Mouse (Mus musculus) hindlimb bud, embryonic 11.5 days (tissue): ENCODE measurements around the gene Srrm4.
A peak's percentile ranks its signal among the peaks of the same experiment; 100 is the strongest.

ENCODE experiments used
- DNase-seq: peaks from one replicate; pipeline ENCODE4 v3.0.0-alpha.2; 2012; ENCODE audit warnings: low read depth, low spot score; ENCODE audit errors: extremely low spot score

Srrm4 gene

GRCm38 (mm10) chr5:116553868-116554267 lies 37.7 kb downstream of the Srrm4 start:
- no peak for DNase-seq

DNA sequence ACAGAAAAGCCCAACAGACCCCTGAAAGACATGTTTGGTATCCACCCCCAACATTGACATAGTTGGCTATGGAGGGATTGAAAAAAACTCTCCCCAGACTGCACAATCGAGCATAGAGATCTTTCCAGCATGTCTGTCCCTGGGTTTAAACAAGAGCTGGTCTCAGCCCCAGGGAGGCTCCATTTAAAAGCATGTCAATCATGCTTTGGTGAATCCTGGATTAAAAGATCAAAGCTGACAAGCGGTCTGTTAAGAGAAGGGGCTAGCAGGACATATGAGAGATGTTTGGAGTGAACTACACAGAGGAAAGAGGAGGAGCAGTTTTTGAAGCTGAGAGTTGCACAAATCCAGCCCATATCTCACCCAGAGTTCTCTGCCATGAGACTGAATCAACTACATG lies 38.5 kb downstream of the Srrm4 start:
- DNase-seq: no peak

DNA sequence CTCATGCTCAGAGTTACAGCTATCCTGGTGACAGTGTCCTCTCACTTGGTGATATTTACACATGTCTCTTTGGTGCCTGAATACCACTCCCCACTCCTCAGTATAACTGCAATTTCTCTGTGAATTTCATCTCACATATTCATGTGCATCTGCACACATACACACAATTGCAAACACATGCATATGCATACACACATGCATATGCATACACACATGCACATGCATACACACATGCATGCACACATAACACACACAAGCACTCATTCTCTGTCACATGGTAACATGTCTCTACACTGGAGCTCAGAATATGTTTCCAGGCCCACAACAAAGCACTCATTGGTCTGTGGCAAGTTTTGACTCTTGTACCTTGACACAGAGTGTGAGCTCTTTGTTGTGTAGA lies 39.0 kb downstream of the Srrm4 start:
- DNase-seq: no peak

- DNase-seq: peak; percentile 35
Observed at GRCm38 (mm10) chr5:116545746-116546145, 45.9 kb downstream of the Srrm4 start.

GRCm38 (mm10) chr5:116542317-116542716 lies 49.3 kb downstream of the Srrm4 start:
- DNase-seq: no peak

DNA sequence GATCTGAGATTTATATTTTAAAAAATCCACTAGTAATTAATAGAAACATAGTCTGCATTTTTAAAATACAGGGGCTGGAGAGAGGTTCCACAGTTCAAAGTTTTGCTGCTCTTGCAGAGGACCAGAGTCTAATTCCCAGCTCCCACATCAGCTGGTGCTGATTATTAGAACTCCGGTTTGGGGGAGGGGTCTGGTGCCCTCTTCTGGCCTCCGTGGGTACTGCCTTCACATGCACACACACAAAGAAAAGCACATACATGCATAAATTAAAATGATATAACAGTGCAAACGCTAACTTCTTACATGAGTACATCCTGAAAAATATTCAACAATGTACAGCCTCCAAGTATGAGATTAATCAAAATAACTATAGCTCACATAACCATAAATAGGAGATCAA lies 50.5 kb downstream of the Srrm4 start:
- DNase-seq: no peak

DNA sequence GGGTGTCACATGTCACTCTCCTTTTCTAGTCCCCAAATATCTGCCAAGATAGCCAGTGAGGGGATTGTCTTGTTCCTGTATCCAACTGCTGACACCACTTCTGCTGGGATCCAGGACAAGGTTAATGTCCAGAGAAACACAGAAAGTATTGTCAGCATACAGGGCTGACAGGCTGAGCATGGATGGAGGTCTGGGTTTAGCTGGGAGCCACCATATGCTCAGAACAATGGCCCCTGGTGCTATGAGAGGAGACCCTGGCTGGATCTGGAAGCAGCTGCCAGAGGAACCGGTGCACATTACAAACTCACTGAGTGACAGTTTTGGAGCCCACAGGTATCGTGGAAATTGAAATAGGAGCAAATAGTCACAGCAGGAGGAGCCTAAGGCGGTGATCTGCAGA lies 52.3 kb downstream of the Srrm4 start:
- DNase-seq: no peak

DNA sequence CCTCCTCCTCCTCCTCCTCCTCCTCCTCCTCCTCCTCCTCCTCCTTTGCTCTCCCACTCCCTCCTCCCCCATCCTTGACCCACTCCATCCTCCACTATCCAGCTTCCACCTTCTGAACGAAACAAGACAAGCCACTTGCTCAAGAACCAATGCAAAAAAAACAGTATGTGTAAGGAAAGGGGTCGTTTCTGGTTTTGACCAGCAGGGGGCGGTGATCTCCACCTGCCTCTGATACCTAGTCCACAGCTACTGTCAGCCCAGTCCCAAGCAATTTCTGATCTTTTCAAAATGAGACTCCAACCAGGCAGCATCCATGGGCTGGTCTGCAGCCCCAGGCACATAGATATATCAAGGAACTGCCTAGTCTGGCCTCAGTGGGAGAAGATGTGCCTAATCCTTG lies 53.1 kb downstream of the Srrm4 start:
- DNase-seq: no peak

GRCm38 (mm10) chr5:116526324-116526723 lies 65.3 kb downstream of the Srrm4 start:
- no peak for DNase-seq

GRCm38 (mm10) chr5:116525308-116525707 lies 66.3 kb downstream of the Srrm4 start:
- DNase-seq: no peak

GRCm38 (mm10) chr5:116523553-116523952 lies 68.1 kb downstream of the Srrm4 start:
- DNase-seq: no peak

DNA sequence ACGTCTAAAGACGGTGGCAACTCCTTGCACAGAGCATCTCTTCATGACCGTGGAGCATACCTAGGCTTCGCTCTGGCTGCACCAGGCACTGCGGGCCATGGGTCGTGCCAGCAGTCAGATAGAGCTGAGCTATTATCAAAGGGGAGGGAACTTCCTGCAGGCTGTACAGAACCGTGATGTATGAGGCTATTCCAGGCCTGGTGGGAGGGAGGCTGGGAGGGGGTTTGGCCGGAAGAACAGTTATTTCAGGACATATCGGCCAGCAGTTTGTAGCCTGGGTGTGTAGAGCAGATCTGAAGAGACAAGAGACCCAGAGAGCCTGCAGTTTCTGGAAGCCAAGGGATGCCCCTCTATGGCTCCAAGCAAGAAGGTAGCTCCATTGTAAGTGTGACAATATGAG lies 68.5 kb downstream of the Srrm4 start:
- DNase-seq: no peak

GRCm38 (mm10) chr5:116522273-116522672 lies 69.3 kb downstream of the Srrm4 start:
- DNase-seq: no peak

DNA sequence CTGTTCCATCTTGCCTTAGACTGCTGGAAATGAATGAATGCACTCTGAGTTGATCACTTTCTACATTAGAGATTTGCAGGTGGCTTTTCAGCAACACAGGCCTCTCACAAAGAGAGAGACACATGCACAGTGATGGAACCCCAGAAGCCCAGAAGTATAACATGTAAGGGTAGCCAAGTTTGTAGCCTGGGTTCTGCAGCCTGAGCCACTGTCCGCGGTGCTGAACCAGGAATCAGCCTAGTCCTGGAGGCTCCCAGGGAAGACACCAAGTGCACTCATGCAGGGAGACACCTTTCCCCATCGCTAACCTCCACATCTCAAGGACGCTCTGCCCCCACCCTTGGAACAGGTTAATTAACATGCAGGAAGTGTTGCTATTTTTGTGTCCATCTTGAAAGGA lies 73.6 kb downstream of the Srrm4 start:
- no peak for DNase-seq

DNA sequence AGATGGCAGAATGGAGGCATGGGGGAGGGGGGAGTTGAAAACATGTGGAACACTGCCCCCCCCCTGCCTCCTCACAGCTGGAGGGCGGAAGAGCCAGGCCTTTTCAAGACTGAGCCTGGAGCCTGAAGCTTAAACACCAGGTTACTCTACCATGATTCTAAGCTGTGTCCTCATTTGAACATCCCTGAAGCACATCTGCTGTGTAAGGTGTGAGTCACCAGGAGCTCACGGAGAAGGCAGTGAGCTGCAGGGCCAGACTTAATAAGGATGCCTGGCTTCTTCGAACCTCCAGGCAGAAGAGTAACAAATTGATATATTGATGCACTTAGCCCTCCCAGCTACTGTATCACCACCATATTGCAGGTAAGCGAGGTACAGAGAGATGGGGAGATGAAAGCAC lies 79.5 kb downstream of the Srrm4 start:
- no peak for DNase-seq

DNA sequence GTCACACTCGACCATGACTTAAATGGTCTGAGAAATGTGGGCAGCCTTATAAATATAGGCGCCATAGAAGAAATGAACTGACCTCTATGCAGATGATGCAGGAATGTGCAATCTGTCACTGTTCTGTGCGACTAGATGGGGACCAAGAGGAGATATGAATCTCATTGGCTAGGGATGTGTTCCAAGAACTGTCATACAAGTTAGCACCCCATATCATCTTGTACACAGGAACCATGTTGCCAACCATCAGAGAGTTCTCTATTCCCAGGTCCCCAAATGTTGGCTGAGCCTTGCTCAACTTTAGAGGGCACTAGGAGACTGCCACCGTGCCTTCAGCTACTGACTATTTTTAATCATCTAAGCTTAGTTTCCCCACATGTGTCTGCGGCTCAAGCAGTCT lies 81.4 kb downstream of the Srrm4 start:
- no peak for DNase-seq

- no peak for DNase-seq
Observed at GRCm38 (mm10) chr5:116501342-116501741, 90.3 kb downstream of the Srrm4 start.

DNA sequence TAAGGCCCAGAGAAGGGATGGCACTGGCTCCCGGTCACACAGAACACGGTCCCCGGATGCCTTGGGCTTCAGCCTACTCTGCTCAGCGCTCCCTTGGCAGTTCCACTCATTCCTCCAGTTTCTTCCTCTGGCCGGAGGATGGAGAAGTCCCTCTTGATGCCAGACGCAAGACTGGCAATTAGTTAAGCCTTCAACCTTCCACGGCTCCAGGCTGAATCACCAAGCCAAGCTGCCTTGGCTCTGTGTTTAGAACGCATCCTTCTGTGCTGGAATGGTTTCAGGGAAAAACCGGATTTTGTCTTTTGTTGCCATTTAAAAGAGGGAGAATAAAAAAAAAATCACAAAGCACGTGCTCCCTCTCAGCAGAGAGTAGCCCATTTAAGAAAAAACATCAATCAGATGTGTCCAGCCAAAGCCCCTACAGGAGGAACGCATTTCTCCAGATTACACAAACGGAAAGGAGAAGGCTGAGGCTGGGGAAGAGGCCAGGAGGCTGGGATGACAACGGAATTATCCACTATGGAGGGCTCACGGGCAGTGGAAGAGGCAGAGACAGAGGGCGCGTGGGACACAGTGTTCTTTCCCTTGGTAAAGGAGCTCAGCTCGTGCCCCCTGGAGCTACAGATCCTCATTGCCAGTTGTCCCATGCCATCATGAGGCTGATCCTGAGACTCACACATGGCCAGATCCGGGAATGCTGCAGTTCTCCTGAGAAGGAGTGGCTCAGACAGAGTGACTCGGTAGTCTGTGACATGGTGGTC lies 92.6 kb downstream of the Srrm4 start:
- DNase-seq: no peak

DNA sequence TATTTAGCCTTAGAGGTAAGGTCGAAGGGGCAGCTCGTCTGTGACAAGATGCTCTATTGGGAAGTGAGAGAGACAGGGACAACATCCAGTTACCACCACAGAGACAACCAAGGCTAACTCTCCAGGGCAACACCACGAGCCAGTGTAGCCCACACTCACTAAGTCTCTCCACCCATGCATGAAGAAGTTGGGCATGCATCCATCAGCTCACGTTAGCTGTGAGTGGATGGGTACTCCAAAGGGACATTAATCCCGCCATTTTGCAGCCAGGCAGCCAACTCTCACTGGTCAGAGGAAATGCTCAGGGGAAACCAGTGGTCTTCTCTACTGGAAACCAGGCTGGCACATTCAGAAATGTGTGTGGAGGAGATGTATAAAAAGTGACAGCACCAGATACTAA lies 93.8 kb downstream of the Srrm4 start:
- DNase-seq: no peak

- DNase-seq: no peak
Observed at GRCm38 (mm10) chr5:116497205-116497604, 94.4 kb downstream of the Srrm4 start.

GRCm38 (mm10) chr5:116496717-116497116 lies 94.9 kb downstream of the Srrm4 start:
- DNase-seq: no peak

DNA sequence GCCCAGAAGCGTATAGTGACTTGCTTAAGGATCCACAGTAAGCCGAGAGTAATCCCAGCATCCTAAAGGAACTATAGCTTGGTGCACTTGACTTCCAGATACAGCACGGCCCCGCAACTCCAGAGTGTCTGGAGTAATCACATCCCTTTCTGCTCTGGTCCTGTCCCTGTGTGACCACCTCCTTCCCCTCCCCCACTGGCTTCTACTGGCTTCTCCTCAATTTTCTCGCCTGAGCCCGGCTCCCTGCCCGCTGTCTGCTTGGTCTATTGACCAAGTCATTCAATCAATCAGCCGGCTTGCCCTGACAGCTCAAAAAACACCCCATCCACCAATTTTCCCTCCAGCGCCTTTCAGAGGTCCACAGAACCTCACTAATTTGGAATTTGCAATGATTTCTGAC lies 96.2 kb downstream of the Srrm4 start:
- no peak for DNase-seq

GRCm38 (mm10) chr5:116494377-116494776 lies 97.2 kb downstream of the Srrm4 start:
- DNase-seq: no peak
